Mouse (Mus musculus) midbrain, embryonic 13.5 days (tissue): ENCODE data around the gene Triobp. TPM values are rescaled to one million over a fixed set of nuclear protein-coding genes. Genes with fewer than 3 reads are reported as not detected.
"Not testable (repeated sequence)": the region's sequence is repeated elsewhere in the genome, so short reads cannot be mapped to it uniquely, and the experiment has no call there.

Source experiments
- ATAC-seq: fragments of 200-750 bp; cut with Nextera tagmentation; 2 replicates; pipeline ENCODE4 v1.8.0; 2017; ENCODE audit warnings: mild to moderate bottlenecking, moderate TSS enrichment, moderate library complexity
- H3K27ac ChIP-seq: fragments of 300-500 bp; sonication (generic); 2 replicates; pipeline ENCODE4 v1.5.1; 2015; ENCODE audit warnings: inconsistent platforms, mild to moderate bottlenecking, moderate library complexity
- H3K27me3 ChIP-seq: fragments of 300-500 bp; sonication (generic); 2 replicates; pipeline ENCODE4 v1.6.1; 2015; ENCODE audit warnings: mild to moderate bottlenecking, inconsistent platforms
- H3K36me3 ChIP-seq: fragments of 300-500 bp; sonication (generic); 2 replicates; pipeline ENCODE4 v1.6.1; 2015; ENCODE audit warnings: mild to moderate bottlenecking, inconsistent platforms
- H3K4me1 ChIP-seq: fragments of 300-500 bp; sonication (generic); replicated peaks from 2 replicates; pipeline ENCODE4 v1.6.1; 2015; ENCODE audit warnings: inconsistent platforms
- H3K4me2 ChIP-seq: fragments of 300-500 bp; sonication (generic); replicated peaks from 2 replicates; pipeline ENCODE4 v1.6.1; 2015; ENCODE audit warnings: moderate library complexity, mild to moderate bottlenecking, inconsistent platforms
- H3K4me3 ChIP-seq: fragments of 300-500 bp; sonication (generic); replicated peaks from 2 replicates; pipeline ENCODE4 v1.5.1; 2015; ENCODE audit warnings: mild to moderate bottlenecking, inconsistent platforms
- H3K9ac ChIP-seq: fragments of 300-500 bp; sonication (generic); replicated peaks from 2 replicates; pipeline ENCODE4 v1.6.1; 2015; ENCODE audit warnings: mild to moderate bottlenecking, inconsistent platforms
- H3K9me3 ChIP-seq: fragments of 300-500 bp; sonication (generic); 2 replicates; pipeline ENCODE4 v1.6.1; 2016; ENCODE audit warnings: mild to moderate bottlenecking, inconsistent platforms
- WGBS: fragments of 180-500 bp; shearing (Covaris S2); methylation state at CpG from one replicate; pipeline ENCODE4 v1.1.7; 2015; 5-methylcytosine and 5-hydroxymethylcytosine counted together
- polyA plus RNA-seq: library from polyadenylated mRNA; unstranded; fragments of >200 nt; fragmentation: Nextera tagmentation; extraction: Ambion mirVana; gene quantifications from 2 replicates; pipeline ENCODE4 v1.2.1, GENCODE M21; 2015

Triobp gene
- polyA plus RNA-seq, 1 experiment from 2014 or later = 42.6 TPM

GRCm38 (mm10) chr15:79007836-79008235 lies 60.3 kb downstream of the Triobp start:
- H3K4me3 ChIP-seq, H3K9ac ChIP-seq, H3K27ac ChIP-seq, H3K4me2 ChIP-seq, H3K4me1 ChIP-seq, ATAC-seq, H3K9me3 ChIP-seq, H3K27me3 ChIP-seq: not testable (repeated sequence)
- peaks cover 43% of the 10 kb centered on the region for H3K36me3 ChIP-seq
- 94% methylated on average over 6 of the region's 6 CpGs for WGBS

- WGBS = 68% methylated on average over 5 of the region's 5 CpGs
- H3K4me2 ChIP-seq = no peak overlapping the region
- no peaks in the 10 kb centered on the region for H3K27me3 ChIP-seq
- no peak overlapping the region for H3K9ac ChIP-seq
- H3K4me3 ChIP-seq = no peak overlapping the region
- no peak overlapping the region for H3K27ac ChIP-seq
- H3K9me3 ChIP-seq = no peaks in the 10 kb centered on the region
- H3K36me3 ChIP-seq = peaks cover 24% of the 10 kb centered on the region
- peaks cover 16% of the 10 kb centered on the region; the same call in 1 of the 2 replicates for H3K4me1 ChIP-seq
- no peak for ATAC-seq
Measured at GRCm38 (mm10) chr15:79009734-79010133, 62.2 kb downstream of the Triobp start.

GRCm38 (mm10) chr15:79011550-79011949 lies 64.0 kb downstream of the Triobp start:
- 56% methylated on average over 10 of the region's 10 CpGs for WGBS
- H3K4me2 ChIP-seq = no peak overlapping the region
- H3K9ac ChIP-seq = no peak overlapping the region
- peaks cover 16% of the 10 kb centered on the region; the same call in 1 of the 2 replicates for H3K4me1 ChIP-seq
- H3K27me3 ChIP-seq = no peaks in the 10 kb centered on the region
- H3K36me3 ChIP-seq = peaks cover 6% of the 10 kb centered on the region
- H3K9me3 ChIP-seq = no peaks in the 10 kb centered on the region
- no peak for ATAC-seq
- no peak overlapping the region for H3K4me3 ChIP-seq
- no peak overlapping the region for H3K27ac ChIP-seq

GRCm38 (mm10) chr15:79013382-79013781 lies 65.9 kb downstream of the Triobp start:
- no peak overlapping the region for H3K4me3 ChIP-seq
- no peak overlapping the region for H3K27ac ChIP-seq
- WGBS = 69% methylated on average over 7 of the region's 7 CpGs
- no peak overlapping the region for H3K9ac ChIP-seq
- H3K4me2 ChIP-seq = no peak overlapping the region
- no peaks in the 10 kb centered on the region for H3K27me3 ChIP-seq
- peak; percentile 55; the same call in 1 of the 2 replicates for ATAC-seq
- no peaks in the 10 kb centered on the region for H3K36me3 ChIP-seq
- no peaks in the 10 kb centered on the region for H3K9me3 ChIP-seq
- peaks cover 16% of the 10 kb centered on the region; the same call in 1 of the 2 replicates for H3K4me1 ChIP-seq

GRCm38 (mm10) chr15:79018191-79018590 lies 70.7 kb downstream of the Triobp start:
- no peak overlapping the region for H3K4me2 ChIP-seq
- no peak overlapping the region for H3K4me3 ChIP-seq
- no peaks in the 10 kb centered on the region for H3K9me3 ChIP-seq
- no peak for ATAC-seq
- 43% methylated on average over 4 of the region's 4 CpGs for WGBS
- no peak overlapping the region for H3K27ac ChIP-seq
- H3K4me1 ChIP-seq = peaks cover 5% of the 10 kb centered on the region; the same call in 1 of the 2 replicates
- no peak overlapping the region for H3K9ac ChIP-seq
- H3K27me3 ChIP-seq = no peaks in the 10 kb centered on the region
- H3K36me3 ChIP-seq = no peaks in the 10 kb centered on the region

- no peak for ATAC-seq
- Histone ChIP-seq H3K9me3 (no peaks in the 10 kb centered on the region), H3K36me3 (no peaks in the 10 kb centered on the region), H3K4me2 (no peak overlapping the region), H3K4me1 (no peaks in the 10 kb centered on the region), H3K27me3 (0 out of 2 replicates have a peak, but pooled peaks cover 2% of the 10 kb centered on the region), H3K27ac (no peak overlapping the region), H3K4me3 (no peak overlapping the region), H3K9ac (no peak overlapping the region)
- 57% methylated on average over 3 of the region's 3 CpGs for WGBS
Measured at GRCm38 (mm10) chr15:79018886-79019285, 71.4 kb downstream of the Triobp start.

GRCm38 (mm10) chr15:79022671-79023230 lies 75.2 kb downstream of the Triobp start:
- Histone ChIP-seq H3K27me3 (peaks cover 8% of the 10 kb centered on the region; the same call in 1 of the 2 replicates), H3K9ac (no peak overlapping the region), H3K4me2 (no peak overlapping the region), H3K4me1 (peaks cover 26% of the 10 kb centered on the region), H3K27ac (no peak overlapping the region), H3K36me3 (no peaks in the 10 kb centered on the region), H3K9me3 (no peaks in the 10 kb centered on the region), H3K4me3 (no peak overlapping the region)
- 71% methylated on average over 10 of the region's 10 CpGs for WGBS
- no peak for ATAC-seq

GRCm38 (mm10) chr15:79023366-79023765 lies 75.8 kb downstream of the Triobp start:
- Histone ChIP-seq H3K4me2 (no peak overlapping the region), H3K4me1 (peaks cover 29% of the 10 kb centered on the region), H3K9ac (no peak overlapping the region), H3K4me3 (no peak overlapping the region), H3K27me3 (peaks cover 8% of the 10 kb centered on the region; the same call in 1 of the 2 replicates), H3K9me3 (no peaks in the 10 kb centered on the region), H3K27ac (no peak overlapping the region), H3K36me3 (no peaks in the 10 kb centered on the region)
- ATAC-seq = no peak
- 50% methylated on average over 1 of the region's 1 CpGs for WGBS

- peak overlapping the region; percentile 45 for H3K4me2 ChIP-seq
- no peak for ATAC-seq
- peaks cover 8% of the 10 kb centered on the region; the same call in 1 of the 2 replicates for H3K27me3 ChIP-seq
- no peak overlapping the region for H3K27ac ChIP-seq
- WGBS = 8% methylated on average over 15 of the region's 18 CpGs
- no peaks in the 10 kb centered on the region for H3K36me3 ChIP-seq
- H3K4me1 ChIP-seq = peaks cover 44% of the 10 kb centered on the region
- H3K4me3 ChIP-seq = peak overlapping the region; percentile 2
- no peaks in the 10 kb centered on the region for H3K9me3 ChIP-seq
- peak overlapping the region; percentile 17; the same call in 1 of the 2 replicates for H3K9ac ChIP-seq
Measured at GRCm38 (mm10) chr15:79025687-79026308, 78.3 kb downstream of the Triobp start.

- H3K27ac ChIP-seq = no peak overlapping the region
- H3K36me3 ChIP-seq = no peaks in the 10 kb centered on the region
- no peaks in the 10 kb centered on the region for H3K9me3 ChIP-seq
- peak overlapping the region; percentile 60; the same call in 1 of the 2 replicates for H3K4me3 ChIP-seq
- peaks cover 8% of the 10 kb centered on the region; the same call in 1 of the 2 replicates for H3K27me3 ChIP-seq
- peak overlapping the region; percentile 99; the same call in 1 of the 2 replicates for H3K9ac ChIP-seq
- peaks cover 53% of the 10 kb centered on the region for H3K4me1 ChIP-seq
- ATAC-seq = no peak
- 45% methylated on average over 14 of the region's 14 CpGs for WGBS
- peak overlapping the region; percentile 99 for H3K4me2 ChIP-seq
Measured at GRCm38 (mm10) chr15:79026511-79027290, 79.2 kb downstream of the Triobp start.

GRCm38 (mm10) chr15:79027291-79028205 lies 80.0 kb downstream of the Triobp start:
- Histone ChIP-seq H3K9me3 (no peaks in the 10 kb centered on the region), H3K36me3 (no peaks in the 10 kb centered on the region), H3K4me1 (peaks cover 60% of the 10 kb centered on the region), H3K9ac (peak overlapping the region; percentile 99), H3K27me3 (peaks cover 8% of the 10 kb centered on the region; the same call in 1 of the 2 replicates), H3K27ac (peak overlapping the region; percentile 96), H3K4me2 (peak overlapping the region; percentile 99), H3K4me3 (peak overlapping the region; percentile 60)
- peak; percentile 35; the same call in 1 of the 2 replicates for ATAC-seq
- 8% methylated on average over 40 of the region's 46 CpGs for WGBS
